Mouse (Mus musculus): Measurements from ENCODE around the gene Daglb.

DNA sequence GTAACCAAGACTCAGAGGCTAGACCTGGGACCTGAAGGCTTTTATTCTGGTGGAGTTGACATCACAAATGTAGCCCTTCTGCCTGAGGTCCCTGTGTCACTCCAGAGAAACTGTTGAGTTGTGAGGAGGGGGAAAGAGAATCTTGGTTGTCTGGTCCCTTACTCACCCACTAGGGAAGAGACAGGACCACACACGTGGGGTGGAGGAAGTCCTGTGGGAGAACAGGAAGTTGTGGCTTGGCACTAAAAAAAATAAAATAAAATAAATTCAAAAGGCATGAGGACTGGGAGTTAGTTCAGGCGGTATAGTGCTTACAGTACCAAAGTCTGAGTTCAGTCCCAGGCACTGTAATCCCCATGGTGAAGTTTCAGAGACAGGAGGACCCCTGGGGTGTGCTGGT lies 72.6 kb downstream of the Daglb start:
- no peak for TF ChIP-seq CTCF (IDR thresholded peaks at IDR 0.05; ENCODE audit: low read depth)
- no peak for TF ChIP-seq EP300 (optimal IDR thresholded peaks at IDR 0.05)

Measured in stomach, postnatal 0 days (tissue).